Mouse (Mus musculus) olfactory bulb, adult 2 months (tissue): ENCODE results near the gene Utp15. TPM values are rescaled to one million over a fixed set of nuclear protein-coding genes. Genes with fewer than 3 reads are reported as not detected.

Source experiments
- H3K27ac ChIP-seq: fragments of 200-500 bp; 2 replicates; pipeline ENCODE4 v1.5.1; 2012; ENCODE audit warnings: low read depth, low read length; ENCODE audit not compliant: insufficient read depth
- H3K4me1 ChIP-seq: fragments of 200-500 bp; 2 replicates; pipeline ENCODE4 v1.6.1; 2012; ENCODE audit warnings: low read length; ENCODE audit not compliant: control insufficient read depth, insufficient read depth
- H3K4me3 ChIP-seq: fragments of 200-500 bp; 2 replicates; pipeline ENCODE4 v1.5.1; 2012; ENCODE audit warnings: mild to moderate bottlenecking, low read depth, low read length, moderate library complexity; ENCODE audit not compliant: insufficient read depth
- CTCF ChIP-seq: fragments of 200-500 bp; IDR thresholded peaks from 2 replicates; pipeline ENCODE4 v1.5.1; 2012; ENCODE audit warnings: low read depth, mild to moderate bottlenecking, low read length, moderate library complexity; ENCODE audit not compliant: insufficient read depth
- POLR2A ChIP-seq: fragments of 200-500 bp; IDR thresholded peaks from 2 replicates; pipeline ENCODE4 v1.6.1; 2012; ENCODE audit warnings: mild to moderate bottlenecking, low read depth, low read length, moderate library complexity; ENCODE audit not compliant: insufficient read depth
- WGBS: fragments of 180-500 bp; shearing (Covaris S2); methylation state at CpG from one replicate; pipeline ENCODE4 v1.1.7; 2018; 5-methylcytosine and 5-hydroxymethylcytosine counted together
- polyA plus RNA-seq: library from polyadenylated mRNA; stranded (reverse); fragments of >200 nt; gene quantifications from 2 replicates; pipeline ENCODE4 v1.2.4, GENCODE M21; 2012; ENCODE audit warnings: low replicate concordance; ENCODE audit not compliant: missing spikeins, insufficient read depth, insufficient read length

The Utp15 gene
- polyA plus RNA-seq, 1 experiment, result not detected

- TF ChIP-seq CTCF (no peak), POLR2A (no peak)
- H3K4me1 ChIP-seq, result peaks cover 4% of the 10 kb centered on the region; the same call in 1 of the 2 replicates
- H3K4me3 ChIP-seq, result no peak overlapping the region
- WGBS, result 92% methylated on average over 6 of the region's 6 CpGs
- H3K27ac ChIP-seq, result no peak overlapping the region
These were observed 35.1 kb upstream of the Utp15 start for GRCm38 (mm10) chr13:98297883-98298482.

- WGBS, result 40% methylated on average over 5 of the region's 5 CpGs
- Histone ChIP-seq H3K4me1 (peaks cover 4% of the 10 kb centered on the region; the same call in 1 of the 2 replicates), H3K27ac (no peak overlapping the region), H3K4me3 (no peak overlapping the region)
- TF ChIP-seq CTCF (no peak), POLR2A (no peak)
These were observed 33.2 kb upstream of the Utp15 start for GRCm38 (mm10) chr13:98296072-98296471.

DNA sequence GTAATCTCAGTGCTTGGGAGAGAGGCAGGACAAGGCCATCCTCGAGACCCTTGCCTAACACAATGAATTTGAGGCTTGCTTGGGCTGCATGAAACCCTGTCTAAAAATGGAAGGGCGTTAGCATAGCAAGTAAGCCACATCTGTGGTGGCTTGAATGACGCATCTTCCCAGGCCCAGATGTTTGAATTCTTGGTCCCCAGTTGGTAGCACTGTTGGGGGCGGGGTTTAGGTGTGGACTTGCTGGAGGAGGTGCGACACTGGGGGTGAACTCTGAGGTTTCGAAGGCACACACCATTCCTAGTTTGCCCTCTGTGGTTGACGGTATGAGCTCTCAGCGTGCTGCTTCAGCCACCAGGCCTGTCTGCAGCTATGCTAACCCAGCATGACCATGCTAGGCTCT is 28.9 kb upstream of the Utp15 start:
- Histone ChIP-seq H3K27ac (no peak overlapping the region), H3K4me1 (peaks cover 4% of the 10 kb centered on the region; the same call in 1 of the 2 replicates), H3K4me3 (no peak overlapping the region)
- no peak for TF ChIP-seq POLR2A
- TF ChIP-seq CTCF, result no peak
- WGBS, result 90% methylated on average over 8 of the region's 8 CpGs

DNA sequence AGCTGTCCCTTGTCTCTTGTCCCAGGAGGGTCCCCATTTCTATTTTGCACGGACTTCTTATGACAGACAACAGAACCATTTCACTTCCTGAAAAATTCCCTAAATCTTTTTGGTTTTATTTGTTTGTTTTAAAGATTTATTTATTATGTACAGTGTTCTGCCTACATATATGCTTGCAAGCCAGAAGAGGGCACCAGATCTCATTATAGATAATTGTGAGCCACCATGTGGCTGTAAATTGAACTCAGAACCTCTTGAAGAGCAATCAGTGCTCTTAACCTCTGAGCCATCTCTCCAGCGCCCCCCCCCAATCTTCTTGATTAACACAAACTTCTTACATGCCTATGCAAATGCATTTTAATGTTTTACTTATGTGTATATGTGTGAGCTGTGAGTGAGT is 27.9 kb upstream of the Utp15 start:
- Histone ChIP-seq H3K4me3 (no peak overlapping the region), H3K4me1 (no peaks in the 10 kb centered on the region), H3K27ac (no peak overlapping the region)
- TF ChIP-seq CTCF (no peak), POLR2A (no peak)
- WGBS, result 46% methylated on average over 2 of the region's 2 CpGs

GRCm38 (mm10) chr13:98280990-98281650 is 18.3 kb upstream of the Utp15 start:
- H3K4me3 ChIP-seq, result no peak overlapping the region
- TF ChIP-seq POLR2A, result no peak
- TF ChIP-seq CTCF, result no peak
- H3K27ac ChIP-seq, result no peak overlapping the region
- WGBS, result 80% methylated on average over 12 of the region's 12 CpGs
- H3K4me1 ChIP-seq, result no peaks in the 10 kb centered on the region

DNA sequence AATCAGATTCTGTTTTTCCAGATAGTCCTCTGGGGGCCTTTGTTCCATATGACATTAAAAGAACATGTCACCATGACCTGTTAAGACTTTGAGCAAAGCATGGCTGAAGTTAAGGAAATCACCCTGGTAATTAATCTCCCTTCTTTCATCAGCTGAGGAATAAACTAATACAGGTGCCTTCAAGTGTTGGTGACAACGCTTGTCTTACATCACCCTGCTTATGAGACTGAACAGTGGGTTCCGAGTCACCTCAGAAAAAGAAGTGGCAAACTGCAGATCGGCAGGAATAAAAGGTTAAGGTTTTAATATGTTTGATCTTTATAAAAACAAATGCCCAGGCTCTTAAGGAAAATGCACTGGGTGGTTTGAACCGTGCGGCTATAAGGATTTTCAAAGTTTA is 16.8 kb upstream of the Utp15 start, which contains the start of gene Gm21976:
Gm21976 (plus strand) TSS at position 202 of the 400 bp plus-strand sequence.
- no peak within 1 kb of the TSS for H3K4me3 ChIP-seq
- TF ChIP-seq CTCF, result no peak
- no peak for TF ChIP-seq POLR2A
- H3K4me1 ChIP-seq, result no peaks in the 10 kb centered on the region
- H3K27ac ChIP-seq, result no peak within 1 kb of the TSS
- 93% methylated on average over 5 of the region's 5 CpGs for WGBS

DNA sequence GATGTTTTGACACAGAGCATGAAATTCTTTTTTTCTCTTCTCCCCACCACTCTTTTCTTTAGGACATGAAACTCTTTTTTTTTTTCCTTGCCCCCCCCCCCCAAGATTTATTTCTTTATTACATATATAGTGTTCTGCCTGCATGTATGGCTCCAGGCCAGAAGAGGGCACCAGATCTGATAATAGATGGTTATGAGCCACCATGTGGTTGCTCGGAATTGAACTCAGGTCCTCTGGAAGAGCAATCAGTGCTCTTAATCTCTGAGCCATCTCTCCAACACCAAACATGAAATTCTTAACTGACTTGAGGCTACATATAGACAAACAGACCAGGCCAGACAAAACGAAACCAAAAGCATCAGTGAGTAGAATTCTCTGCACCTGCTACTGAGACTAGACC is 14.7 kb upstream of the Utp15 start:
- WGBS, result 86% methylated on average over 2 of the region's 2 CpGs
- TF ChIP-seq CTCF (no peak), POLR2A (no peak)
- no peak overlapping the region for H3K4me3 ChIP-seq
- no peaks in the 10 kb centered on the region for H3K4me1 ChIP-seq
- H3K27ac ChIP-seq, result no peak overlapping the region

DNA sequence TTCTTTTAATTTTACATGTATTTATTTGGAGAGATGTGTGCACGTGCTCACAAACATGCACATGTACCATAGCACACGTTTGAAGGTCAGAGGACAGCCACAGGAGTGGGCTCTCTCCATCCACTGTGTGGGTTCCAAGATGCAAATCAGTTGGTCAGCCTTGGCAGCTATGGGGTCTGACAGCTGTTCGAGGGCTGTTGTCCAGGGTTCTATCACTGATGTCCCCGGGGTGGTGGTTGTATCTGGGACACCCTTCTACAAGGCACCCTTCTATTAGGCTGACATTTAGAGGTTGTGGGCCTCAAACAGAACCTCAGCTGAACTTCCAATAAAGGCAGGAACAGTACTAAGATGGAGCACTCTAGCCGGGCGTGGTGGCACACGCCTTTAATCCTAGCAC is 13.4 kb upstream of the Utp15 start:
- H3K4me1 ChIP-seq, result no peaks in the 10 kb centered on the region
- no peak overlapping the region for H3K27ac ChIP-seq
- no peak overlapping the region for H3K4me3 ChIP-seq
- TF ChIP-seq POLR2A, result no peak
- no peak for TF ChIP-seq CTCF
- 88% methylated on average over 7 of the region's 7 CpGs for WGBS

DNA sequence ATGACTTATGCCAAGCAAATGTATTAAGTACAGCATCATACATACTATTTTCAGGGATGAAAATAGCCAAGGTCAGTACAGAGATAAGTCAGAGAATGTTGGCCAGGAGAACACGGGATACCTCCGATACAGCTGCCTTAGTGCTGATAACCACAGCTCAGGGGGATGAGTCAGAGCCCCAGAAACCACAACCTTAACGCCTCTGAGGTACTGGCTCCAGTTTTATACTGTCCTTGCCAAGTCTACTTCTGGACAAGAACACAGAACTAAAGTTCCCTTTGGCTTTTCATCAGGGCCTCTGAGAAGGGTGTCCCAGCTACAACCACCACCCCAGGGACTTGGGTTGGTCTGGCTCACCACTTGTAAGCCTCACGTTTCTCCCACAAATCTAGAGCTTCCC is 12.8 kb upstream of the Utp15 start:
- no peak overlapping the region for H3K27ac ChIP-seq
- 79% methylated on average over 4 of the region's 4 CpGs for WGBS
- no peaks in the 10 kb centered on the region for H3K4me1 ChIP-seq
- H3K4me3 ChIP-seq, result no peak overlapping the region
- no peak for TF ChIP-seq CTCF
- TF ChIP-seq POLR2A, result no peak

DNA sequence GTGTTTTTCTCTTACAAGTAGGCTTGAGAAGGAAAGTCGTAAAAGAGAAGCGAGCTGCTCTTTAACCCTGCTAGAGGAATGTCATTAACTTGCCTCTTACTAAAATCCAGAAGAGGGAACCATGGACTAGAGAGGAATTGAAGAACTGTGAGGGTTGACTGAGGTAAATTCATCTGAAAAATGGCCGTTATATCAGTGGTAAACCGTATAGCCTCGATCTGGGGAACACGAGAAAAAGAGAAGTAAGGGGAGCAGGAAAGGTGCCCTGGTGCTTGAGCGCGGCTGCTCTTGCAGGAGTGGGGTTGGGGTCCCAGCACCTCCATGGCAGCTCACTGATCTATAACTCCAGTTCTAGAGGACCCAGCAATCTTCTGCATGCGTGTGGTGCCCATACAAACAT is 11.2 kb upstream of the Utp15 start:
- Histone ChIP-seq H3K4me1 (no peaks in the 10 kb centered on the region), H3K4me3 (no peak overlapping the region), H3K27ac (no peak overlapping the region)
- TF ChIP-seq POLR2A (no peak), CTCF (no peak)
- WGBS, result 95% methylated on average over 9 of the region's 9 CpGs
